Mouse (Mus musculus): ENCODE data around the gene Atad5.
"Not testable (repeated sequence)": the region's sequence is repeated elsewhere in the genome, so short reads cannot be mapped to it uniquely, and the experiment has no call there.

Gene Atad5

DNA sequence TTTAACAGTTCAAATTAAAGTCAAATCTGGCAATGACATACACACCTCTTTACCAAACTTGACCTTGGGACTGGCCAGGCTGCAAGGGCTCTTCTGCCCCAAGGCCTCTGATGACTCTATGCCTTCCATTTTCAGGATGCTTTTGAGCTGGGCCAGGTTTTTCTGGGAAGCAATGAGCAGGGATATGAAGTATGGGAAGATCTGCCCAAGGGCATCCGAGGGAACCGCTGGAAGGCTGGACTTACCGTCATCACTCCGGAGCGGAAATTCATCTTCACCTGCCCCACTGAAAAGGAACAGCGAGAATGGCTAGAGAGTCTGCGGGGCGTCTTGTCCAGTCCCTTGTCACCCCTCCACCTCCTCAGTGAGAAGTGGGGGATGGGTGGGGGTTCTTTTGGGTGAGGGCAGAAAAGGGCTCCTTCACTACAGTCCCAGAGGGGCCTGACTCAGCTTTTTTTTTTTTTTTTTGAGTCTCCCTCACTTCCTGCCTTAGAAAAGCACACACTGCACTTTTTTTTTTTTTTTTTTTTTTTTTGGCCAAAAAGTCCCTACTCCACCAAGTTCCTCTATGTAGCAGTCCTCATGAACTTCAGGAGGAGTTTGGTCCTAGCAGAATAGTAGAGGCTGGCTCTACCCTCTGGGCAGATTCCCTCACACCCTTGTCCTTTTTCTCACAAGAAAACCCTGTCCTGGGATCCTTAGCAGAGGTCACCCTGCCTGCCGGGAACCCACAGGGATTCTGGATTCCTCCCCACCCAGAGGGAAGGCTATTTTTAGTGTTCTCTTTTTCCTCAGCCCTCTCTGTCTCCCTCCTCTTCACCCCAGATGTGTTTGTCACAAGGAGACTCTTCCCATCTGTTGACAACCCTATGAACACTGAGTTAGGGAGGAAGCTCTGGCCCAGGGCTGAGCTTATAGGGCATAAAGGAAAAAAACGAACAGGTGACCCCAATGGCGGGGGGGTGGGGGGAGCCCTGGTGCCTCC, 88.0 kb downstream of the Atad5 start:
- DNase-seq (ENCODE audit: low spot score in 2 of 2), result no peak

DNA sequence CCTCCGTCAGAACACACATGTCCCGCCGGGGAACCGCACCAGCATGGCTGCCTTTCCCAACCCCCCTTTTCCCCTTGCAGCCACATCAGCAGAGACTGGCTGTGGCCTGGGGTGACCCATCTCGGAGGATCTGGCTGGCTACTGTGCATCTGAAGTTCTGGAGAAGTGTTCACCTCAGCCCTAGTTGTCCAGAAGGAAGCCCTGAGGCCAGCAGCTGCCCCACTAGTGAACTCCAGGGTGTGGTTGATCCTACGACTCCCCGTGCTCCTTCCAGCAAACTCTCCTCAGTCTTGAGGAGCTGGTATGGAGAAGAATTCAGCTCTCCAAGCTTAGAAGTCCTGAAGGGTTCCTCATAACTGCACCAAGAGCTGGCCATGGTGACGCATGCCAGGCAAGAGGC, 89.1 kb downstream of the Atad5 start:
- no peak for DNase-seq (ENCODE audit: low spot score in 2 of 2)

DNA sequence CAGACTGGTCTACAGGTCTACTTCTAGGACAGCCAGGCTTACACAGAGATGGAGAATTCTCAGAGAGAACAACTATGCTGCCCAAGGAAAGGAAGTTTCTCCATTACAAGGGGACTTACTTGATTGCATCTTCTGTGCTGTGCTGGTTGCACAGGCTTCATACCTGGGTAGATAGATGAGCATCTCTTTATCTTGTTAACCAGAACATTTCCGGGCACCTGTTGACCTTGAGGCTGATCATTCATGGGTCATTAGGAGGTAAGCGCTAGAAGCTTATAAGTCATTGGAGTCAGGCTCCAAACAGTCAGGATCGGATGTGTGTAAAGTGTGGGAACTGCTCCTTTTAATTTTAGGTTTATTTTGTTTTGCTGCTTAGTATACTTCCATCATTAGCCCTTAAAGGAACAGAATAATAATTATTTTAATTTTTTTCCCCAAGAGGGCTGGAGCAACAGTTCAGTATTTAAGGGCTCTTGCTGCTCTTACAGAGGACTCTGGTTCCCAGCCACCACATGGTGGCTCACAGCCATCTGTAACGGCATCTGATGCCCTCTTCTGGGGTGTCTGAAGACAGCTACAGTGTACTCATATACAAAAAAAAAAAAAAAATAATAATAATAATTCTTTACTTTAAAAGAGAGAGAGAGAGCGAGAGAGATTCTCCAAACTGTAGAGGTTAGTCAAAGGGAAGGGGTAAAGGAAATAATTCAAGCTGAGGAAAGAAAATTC, 92.0 kb downstream of the Atad5 start:
- no peak for DNase-seq (ENCODE audit: low spot score in 2 of 2)

GRCm38 (mm10) chr11:80183054-80183704, 94.0 kb downstream of the Atad5 start:
- not testable (repeated sequence) for DNase-seq (ENCODE audit: low spot score in 2 of 2)

DNA sequence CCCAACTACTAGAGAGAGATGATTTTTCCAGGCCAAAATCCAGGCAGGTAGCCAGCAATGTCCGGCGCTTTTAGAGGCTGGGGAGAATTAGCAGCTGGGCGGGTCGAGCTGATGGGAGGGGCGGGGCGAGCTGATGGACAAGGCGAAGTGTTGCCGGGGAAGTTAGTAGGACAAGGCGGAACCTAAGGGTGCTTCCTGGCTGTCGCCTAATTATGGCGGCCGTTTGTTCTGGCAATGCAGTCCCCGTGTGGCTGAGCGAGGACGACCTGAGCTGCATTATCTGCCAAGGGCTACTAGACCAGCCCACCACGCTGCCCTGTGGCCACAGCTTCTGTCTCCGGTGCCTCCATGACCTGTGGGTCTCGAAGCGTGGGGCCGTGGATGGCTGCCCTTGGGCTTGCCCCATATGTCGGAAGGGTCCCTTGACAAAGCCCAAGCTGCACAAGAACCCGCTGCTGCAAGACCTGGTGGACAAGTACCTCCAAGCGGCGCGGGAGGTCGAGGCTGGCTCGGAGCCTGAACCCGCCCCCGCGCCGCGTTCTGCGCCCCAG, 94.6 kb downstream of the Atad5 start, which contains the start of gene Rnf135:
TSS of gene Rnf135 (plus strand) at position 147 of the 551 bp plus-strand sequence.
- DNase-seq (ENCODE audit: low spot score in 2 of 2), result peak; percentile 72 to 85

- no peak for DNase-seq (ENCODE audit: low spot score in 2 of 2)
These were observed 95.4 kb downstream of the Atad5 start for GRCm38 (mm10) chr11:80184531-80185071.
